Mouse (Mus musculus) splenic B cell, adult 2 months (primary cell): ENCODE measurements around the gene Ctnnd2.

Experiments used
- DNase-seq: peaks from one replicate; pipeline ENCODE4 v3.0.0-alpha.2; 2011; ENCODE audit warnings: low read depth, low spot score
- H3K27me3 ChIP-seq: 2 replicates; pipeline ENCODE4 v1.6.1; 2012; ENCODE audit warnings: mild to moderate bottlenecking, low read length, moderate library complexity, mixed read lengths; ENCODE audit not compliant: control insufficient read depth, poor library complexity, insufficient read depth, severe bottlenecking
- H3K36me3 ChIP-seq: 2 replicates; pipeline ENCODE4 v1.6.1; 2012; ENCODE audit warnings: mild to moderate bottlenecking, low read length, moderate library complexity, mixed read lengths; ENCODE audit not compliant: control insufficient read depth, poor library complexity, insufficient read depth, severe bottlenecking

The Ctnnd2 gene

DNA sequence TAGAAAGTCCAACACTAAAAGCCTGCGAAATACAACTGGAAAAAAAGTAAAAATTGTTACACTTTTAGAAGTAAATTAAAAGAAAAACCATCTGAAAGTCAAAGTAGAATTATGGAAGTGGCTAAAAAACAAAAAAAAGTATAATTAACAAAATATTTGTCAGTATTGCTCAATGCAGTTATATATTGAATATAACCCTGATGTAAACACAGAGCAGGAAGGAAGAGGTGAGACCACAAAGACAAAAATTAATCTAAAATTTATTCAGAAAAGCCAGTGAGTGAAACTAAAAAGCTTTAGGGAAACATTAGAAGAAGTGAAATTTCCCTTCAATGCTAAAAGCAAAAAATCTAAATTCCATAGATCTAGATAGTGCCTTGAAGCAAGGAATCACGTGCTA, 392.2 kb downstream of the Ctnnd2 start:
- Histone ChIP-seq H3K27me3 (no peaks in the 10 kb centered on the region), H3K36me3 (no peaks in the 10 kb centered on the region)
- DNase-seq = no peak

DNA sequence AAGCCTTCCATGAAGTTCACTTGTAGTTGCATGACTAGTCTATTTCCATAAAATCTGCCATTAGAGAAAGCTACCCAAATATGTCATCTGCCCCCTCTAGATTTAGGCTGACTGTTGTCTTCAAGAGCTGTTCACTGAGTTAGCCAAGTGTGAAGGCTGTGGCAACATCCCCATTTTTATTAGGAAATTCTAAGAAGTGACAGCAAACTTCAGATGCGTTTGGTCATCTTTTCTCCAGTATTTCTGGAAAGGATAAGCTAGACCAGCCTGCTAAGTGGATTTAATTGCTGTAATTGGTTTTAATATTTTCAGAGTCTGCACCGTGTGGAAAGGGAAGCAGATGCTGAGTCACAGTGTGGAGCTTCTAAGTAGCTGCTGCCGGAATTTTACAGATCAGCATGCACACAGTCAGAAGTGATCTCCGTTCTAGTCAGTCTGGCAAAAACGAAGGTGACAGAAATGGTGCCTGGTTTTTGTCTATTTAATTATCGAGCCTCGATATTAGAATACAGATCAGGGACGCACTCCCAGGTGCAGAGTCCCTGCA, 397.9 kb downstream of the Ctnnd2 start:
- Histone ChIP-seq H3K27me3 (no peaks in the 10 kb centered on the region), H3K36me3 (no peaks in the 10 kb centered on the region)
- DNase-seq = no peak

DNA sequence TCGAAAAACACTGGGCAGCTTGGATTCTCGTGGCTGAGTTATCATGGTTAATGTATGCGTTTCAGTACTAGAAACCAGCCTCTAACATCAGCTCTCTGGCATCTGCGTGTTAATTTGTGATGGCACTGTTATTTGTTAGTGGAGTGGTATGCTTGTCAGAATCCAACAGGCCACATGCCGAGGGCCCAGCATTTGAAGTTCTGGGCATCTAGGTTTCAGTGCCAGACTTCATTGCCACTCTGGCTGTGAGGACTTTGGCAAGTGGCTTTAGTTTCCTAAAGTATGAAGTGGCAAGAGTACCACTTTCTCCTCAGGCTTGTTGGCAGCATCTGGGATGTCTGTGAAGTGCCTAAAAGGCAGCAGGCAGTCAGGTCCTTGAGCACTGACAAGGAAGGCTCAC, 415.1 kb downstream of the Ctnnd2 start:
- no peak for DNase-seq
- Histone ChIP-seq H3K36me3 (no peaks in the 10 kb centered on the region), H3K27me3 (no peaks in the 10 kb centered on the region)

DNA sequence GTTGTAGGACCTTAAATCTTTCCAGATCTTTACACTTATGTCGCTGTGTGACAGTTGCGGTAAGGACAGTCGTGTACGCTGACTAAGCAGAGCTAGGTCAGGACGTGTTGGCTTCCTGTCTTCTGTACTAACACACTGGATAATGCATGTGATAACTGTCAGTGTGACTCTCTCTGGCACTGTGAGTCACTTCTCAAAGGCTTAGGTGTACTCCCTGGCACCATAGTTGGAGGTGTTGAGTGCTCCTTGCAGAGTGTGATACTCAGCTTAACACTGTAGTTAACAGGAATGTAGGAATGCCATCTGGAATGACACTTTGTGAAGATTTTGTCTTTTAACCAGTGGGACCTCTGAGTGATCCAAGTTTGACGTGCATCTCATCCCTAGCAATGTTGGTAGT, 418.5 kb downstream of the Ctnnd2 start:
- H3K36me3 ChIP-seq = no peaks in the 10 kb centered on the region
- no peak for DNase-seq
- H3K27me3 ChIP-seq = no peaks in the 10 kb centered on the region

DNA sequence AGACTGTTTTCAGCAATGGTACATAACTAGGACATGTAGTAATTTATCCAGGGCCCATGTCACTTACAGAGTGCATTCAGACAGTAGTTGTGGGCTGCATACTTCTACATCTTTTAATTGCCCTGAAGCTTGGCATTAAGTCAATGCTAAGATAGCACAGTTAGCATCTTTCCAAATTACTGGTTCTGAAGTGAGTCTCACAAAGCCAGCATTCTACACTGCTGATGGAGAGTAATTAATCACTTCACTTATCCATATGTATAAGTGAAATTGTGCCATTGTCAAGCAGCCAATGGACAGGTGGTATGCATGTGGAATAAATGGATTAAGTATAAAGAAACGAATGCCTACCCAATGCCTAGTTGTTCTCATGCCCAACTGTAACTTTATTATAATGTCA, 423.1 kb downstream of the Ctnnd2 start:
- Histone ChIP-seq H3K27me3 (no peaks in the 10 kb centered on the region), H3K36me3 (no peaks in the 10 kb centered on the region)
- DNase-seq = no peak

DNA sequence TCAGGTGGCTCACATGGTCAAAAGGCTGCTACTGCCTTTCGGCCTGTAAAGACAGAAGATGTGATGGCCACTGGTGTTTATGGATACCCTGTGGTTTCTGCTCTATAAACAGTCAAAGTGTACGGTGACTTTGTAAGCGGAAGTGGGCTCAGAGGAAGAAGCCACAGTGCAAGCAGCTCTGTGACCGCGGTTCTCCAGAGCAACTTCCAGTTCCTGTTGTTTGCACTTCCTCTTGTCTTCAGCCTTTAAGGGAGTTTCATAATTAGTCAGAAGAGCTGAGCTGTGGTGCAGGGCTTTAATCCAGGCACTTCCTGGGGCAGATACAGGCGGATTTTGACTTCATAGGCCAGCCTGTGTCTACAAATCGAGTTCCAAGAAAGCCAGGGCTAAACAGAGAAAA, 438.2 kb downstream of the Ctnnd2 start:
- H3K36me3 ChIP-seq = no peaks in the 10 kb centered on the region
- H3K27me3 ChIP-seq = no peaks in the 10 kb centered on the region
- DNase-seq = peak; percentile 89

DNA sequence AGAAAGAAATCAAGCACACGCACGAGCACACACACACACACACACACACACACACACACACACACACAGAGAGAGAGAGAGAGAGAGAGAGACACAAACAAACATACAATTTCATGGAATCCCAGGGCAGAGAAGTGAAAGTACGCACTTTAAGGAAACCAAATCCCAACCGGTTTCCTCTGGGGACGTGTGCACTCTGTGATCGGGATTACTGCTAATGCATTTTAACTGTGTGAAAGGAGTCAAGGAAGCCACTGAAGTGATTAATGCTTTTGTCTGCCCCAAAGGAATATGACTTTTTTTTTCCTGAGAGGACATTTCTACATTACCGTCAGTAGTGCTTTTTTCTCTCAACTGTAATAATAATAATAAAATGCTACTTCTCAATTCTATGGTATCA, 443.1 kb downstream of the Ctnnd2 start:
- Histone ChIP-seq H3K27me3 (no peaks in the 10 kb centered on the region), H3K36me3 (no peaks in the 10 kb centered on the region)
- DNase-seq = no peak

DNA sequence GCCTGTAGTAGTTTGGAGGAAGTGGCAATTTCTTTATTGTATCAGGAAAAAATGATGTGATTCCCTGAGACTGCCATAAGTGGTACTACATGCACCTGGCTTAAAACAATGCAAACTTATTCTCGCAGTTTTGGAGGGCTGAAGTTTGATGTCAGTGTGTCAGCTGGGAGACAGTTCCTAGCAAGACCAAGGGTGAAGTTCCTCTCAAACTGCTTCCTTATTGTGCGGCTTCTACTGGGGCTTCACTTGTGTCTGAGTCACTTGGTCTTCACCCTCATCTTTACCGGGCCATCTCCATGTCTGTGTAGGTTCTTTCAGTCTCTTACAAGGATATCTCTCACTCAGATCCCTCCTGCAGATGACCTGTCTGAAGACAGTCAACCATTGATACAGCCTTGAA, 444.5 kb downstream of the Ctnnd2 start:
- H3K36me3 ChIP-seq = no peaks in the 10 kb centered on the region
- DNase-seq = no peak
- no peaks in the 10 kb centered on the region for H3K27me3 ChIP-seq

DNA sequence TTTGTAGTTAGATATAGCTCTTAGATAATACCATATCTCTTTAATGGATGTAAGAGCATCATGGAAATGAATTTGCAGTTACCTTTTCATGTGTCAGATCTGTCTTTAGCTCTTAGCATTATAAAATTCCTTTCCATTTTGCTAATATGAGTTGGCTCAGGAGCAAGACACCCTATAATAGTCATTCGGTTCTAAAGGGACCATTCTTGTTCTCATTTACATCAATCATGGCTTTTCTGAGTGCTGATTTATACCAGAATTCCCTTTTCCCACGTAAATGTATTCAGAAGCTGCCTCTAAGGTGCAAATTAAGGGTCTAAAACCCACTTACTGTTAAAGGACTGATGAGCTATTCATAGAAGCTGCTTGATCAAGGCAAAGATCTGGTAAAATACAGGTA, 445.5 kb downstream of the Ctnnd2 start:
- Histone ChIP-seq H3K27me3 (no peaks in the 10 kb centered on the region), H3K36me3 (no peaks in the 10 kb centered on the region)
- DNase-seq = no peak

DNA sequence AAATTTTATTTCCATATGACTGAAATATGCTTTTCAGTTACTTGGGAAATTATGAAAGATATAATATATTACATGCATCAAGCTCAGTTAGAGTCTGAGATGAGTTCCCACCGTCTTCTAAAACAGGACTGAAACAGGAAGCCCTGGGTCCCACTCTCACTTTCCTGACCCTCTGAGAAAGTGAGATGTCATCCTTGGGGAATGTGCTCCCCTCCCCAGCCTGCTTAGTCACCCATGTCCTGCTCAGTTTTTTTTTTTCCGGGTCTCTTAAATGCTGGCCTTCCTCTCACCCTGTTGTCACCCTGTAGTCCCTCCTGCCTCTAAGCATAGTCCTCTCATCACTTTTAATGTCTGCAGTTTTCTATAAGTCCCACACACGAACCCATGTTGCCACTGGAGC, 456.1 kb downstream of the Ctnnd2 start:
- Histone ChIP-seq H3K36me3 (no peaks in the 10 kb centered on the region), H3K27me3 (no peaks in the 10 kb centered on the region)
- no peak for DNase-seq

DNA sequence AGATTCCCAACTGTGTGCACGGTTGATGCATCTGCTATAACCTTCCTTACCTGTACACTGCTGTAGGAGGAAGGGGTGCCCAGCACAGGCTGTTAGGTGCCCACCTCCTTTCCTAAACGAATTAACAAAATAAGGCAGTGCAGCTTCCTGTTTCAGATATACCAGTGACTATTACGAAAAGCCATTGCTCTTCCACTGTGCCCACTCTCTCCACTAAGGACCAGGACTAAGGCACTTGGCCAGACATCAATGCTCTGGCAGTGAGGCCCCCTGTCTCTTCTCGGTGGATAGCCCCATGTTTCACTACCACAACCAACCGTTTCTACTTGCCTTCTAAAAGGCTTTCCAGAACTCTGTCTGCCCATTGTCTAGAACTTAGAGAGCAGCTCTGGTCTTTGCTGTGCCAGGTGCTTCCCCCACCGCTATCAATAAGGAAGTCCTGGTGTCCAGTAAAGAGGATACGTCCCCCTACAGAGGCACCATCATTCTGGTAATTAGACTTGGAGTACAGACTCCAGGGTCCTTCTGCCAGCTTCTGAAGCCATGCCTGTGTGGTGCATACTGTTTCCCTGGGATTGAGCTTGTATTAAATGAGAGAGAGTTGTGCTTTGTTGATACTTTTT, 459.8 kb downstream of the Ctnnd2 start:
- no peaks in the 10 kb centered on the region for H3K36me3 ChIP-seq
- DNase-seq = peak; percentile 9
- no peaks in the 10 kb centered on the region; the same call in 1 of the 2 replicates for H3K27me3 ChIP-seq

DNA sequence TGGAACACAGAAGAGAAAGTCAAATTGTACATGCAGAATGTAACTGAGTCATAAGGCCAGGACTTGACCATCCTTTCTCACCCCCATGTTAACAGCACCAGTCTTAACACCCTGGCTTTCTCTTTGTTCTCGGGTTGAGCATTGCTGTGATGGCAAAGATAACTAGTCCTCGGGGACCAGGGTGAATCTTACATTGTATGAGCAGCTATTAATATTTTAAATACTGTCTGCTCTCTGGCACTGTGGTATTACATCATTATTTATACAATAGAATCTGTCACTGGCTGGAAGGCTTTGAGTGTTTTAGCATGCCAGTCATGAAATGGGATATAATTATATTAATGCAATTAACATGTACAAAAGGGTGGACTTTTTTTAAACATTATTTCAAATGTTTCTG, 461.5 kb downstream of the Ctnnd2 start:
- no peaks in the 10 kb centered on the region for H3K36me3 ChIP-seq
- no peaks in the 10 kb centered on the region; the same call in 1 of the 2 replicates for H3K27me3 ChIP-seq
- DNase-seq = no peak

DNA sequence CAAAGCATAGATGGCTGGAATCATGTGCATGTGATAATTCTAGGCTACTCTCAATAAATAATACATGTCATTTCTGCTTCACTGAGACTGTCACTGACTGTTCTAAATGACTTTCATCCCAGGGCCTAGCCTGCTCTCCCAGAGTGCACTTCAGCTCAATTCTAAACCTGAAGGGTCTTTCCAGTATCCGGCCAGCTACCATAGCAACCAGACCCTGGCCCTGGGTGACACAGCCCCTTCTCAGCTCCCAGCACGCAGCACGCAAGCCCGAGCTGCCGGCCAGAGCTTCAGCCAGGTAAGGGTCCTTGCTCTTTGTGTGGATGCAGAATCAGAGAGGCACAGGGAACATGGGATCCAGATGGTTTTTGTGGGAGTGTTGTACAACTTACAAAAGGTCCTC, 462.1 kb downstream of the Ctnnd2 start:
- no peaks in the 10 kb centered on the region; the same call in 1 of the 2 replicates for H3K27me3 ChIP-seq
- H3K36me3 ChIP-seq = no peaks in the 10 kb centered on the region
- DNase-seq = no peak

DNA sequence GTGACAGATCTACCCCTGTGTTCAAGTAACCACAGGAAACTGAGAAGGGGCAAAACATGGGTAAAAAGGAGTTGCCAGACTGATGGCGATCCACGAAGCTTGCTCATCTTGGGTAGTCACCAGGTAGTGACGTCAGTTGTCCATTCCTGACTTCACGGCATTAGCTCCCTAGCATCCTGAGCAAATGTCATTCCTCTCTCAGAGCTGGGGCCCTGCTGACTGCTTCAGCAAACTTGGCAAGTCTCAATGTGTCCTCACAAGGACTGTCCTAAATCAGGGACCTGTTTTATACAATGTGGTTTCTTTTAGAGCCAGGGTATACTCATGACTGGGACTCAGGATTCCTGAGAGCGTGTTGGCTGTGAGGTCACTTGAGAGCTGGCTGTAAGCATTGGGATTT, 468.3 kb downstream of the Ctnnd2 start:
- no peak for DNase-seq
- H3K27me3 ChIP-seq = no peaks in the 10 kb centered on the region
- no peaks in the 10 kb centered on the region for H3K36me3 ChIP-seq

DNA sequence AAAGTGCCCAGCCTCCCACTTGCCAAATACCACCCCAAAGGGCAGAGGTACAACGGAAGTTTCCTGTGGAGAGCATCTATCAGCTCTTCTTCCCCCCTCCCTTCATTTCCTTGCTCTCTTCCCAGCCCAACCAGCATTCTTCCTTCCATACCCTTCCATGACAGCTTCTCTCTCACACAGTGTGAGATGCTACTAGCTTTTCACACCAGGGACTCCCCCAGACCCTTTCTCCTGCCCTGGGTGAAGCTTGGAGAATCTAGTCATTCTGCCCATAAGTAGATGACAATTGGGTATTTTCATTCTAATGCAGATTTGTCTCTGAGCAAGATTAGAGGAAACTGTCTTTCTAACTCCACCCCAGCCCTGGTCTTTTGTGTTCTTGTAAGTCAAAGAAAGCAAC, 473.3 kb downstream of the Ctnnd2 start:
- Histone ChIP-seq H3K27me3 (no peaks in the 10 kb centered on the region), H3K36me3 (no peaks in the 10 kb centered on the region)
- no peak for DNase-seq
